Mouse (Mus musculus): Measurements from ENCODE around the gene Skil. TPM values are rescaled to one million over a fixed set of nuclear protein-coding genes. Genes with fewer than 3 reads are reported as not detected.
"Not testable (repeated sequence)": the region's sequence is repeated elsewhere in the genome, so short reads cannot be mapped to it uniquely, and the experiment has no call there.

Gene Skil
- polyA plus RNA-seq, 1 experiment, result 7.7 TPM

GRCm38 (mm10) chr3:31138454-31139424 is 43.9 kb downstream of the Skil start:
- 52% methylated on average over 13 of the region's 13 CpGs for WGBS
- Histone ChIP-seq H3K27me3 (replicated peaks; ENCODE audit: control insufficient read depth, insufficient read depth, low read length) (no peaks in the 10 kb centered on the region), H3K4me1 (ENCODE audit: control insufficient read depth, insufficient read depth, low read length) (no peaks in the 10 kb centered on the region), H3K36me3 (ENCODE audit: control insufficient read depth, insufficient read depth, low read length) (no peaks in the 10 kb centered on the region), H3K4me3 (ENCODE audit: insufficient read depth, low read depth, low read length) (no peak overlapping the region), H3K27ac (ENCODE audit: insufficient read depth, low read depth, low read length) (no peak overlapping the region)
- DNase-seq, result peak; percentile 83
- TF ChIP-seq POLR2A (IDR thresholded peaks at IDR 0.05; ENCODE audit: low read depth, low read length) (no peak), CTCF (conservative IDR thresholded peaks at IDR 0.05; ENCODE audit: insufficient read depth, insufficient read length, low read depth, low read length) (peak; percentile 70)

GRCm38 (mm10) chr3:31141621-31142020 is 46.8 kb downstream of the Skil start:
- DNase-seq, result no peak
- no peak for TF ChIP-seq POLR2A (IDR thresholded peaks at IDR 0.05; ENCODE audit: low read depth, low read length)
- TF ChIP-seq CTCF (conservative IDR thresholded peaks at IDR 0.05; ENCODE audit: insufficient read depth, insufficient read length, low read depth, low read length), result no peak
- H3K4me3 ChIP-seq (ENCODE audit: insufficient read depth, low read depth, low read length), result no peak overlapping the region
- 76% methylated on average over 4 of the region's 4 CpGs for WGBS
- no peaks in the 10 kb centered on the region; the same call in 1 of the 2 replicates for H3K4me1 ChIP-seq (ENCODE audit: control insufficient read depth, insufficient read depth, low read length)
- H3K27ac ChIP-seq (ENCODE audit: insufficient read depth, low read depth, low read length), result no peak overlapping the region
- no peaks in the 10 kb centered on the region for H3K36me3 ChIP-seq (ENCODE audit: control insufficient read depth, insufficient read depth, low read length)
- no peaks in the 10 kb centered on the region for H3K27me3 ChIP-seq (replicated peaks; ENCODE audit: control insufficient read depth, insufficient read depth, low read length)

DNA sequence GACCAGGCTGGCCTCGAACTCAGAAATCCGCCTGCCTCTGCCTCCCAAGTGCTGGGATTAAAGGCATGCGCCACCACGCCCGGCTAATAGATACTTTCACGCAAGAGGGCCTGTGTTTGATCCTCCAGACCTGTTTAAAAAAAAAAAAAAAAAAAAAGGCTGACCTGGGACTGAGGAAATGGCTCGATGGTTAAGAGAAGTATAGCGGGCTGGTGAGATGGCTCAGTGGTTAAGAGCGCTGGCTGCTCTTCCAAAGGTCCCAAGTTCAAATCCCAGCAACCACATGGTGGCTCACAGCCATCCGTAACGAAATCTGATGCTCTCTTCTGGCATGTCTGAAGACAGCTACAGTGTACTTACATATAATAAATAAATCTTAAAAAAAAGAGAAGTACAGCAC is 50.4 kb downstream of the Skil start:
- 78% methylated on average over 11 of the region's 11 CpGs for WGBS
- not testable (repeated sequence) for H3K4me1 ChIP-seq (ENCODE audit: control insufficient read depth, insufficient read depth, low read length); H3K27me3 ChIP-seq (replicated peaks; ENCODE audit: control insufficient read depth, insufficient read depth, low read length); DNase-seq; H3K36me3 ChIP-seq (ENCODE audit: control insufficient read depth, insufficient read depth, low read length); H3K27ac ChIP-seq (ENCODE audit: insufficient read depth, low read depth, low read length); H3K4me3 ChIP-seq (ENCODE audit: insufficient read depth, low read depth, low read length)

GRCm38 (mm10) chr3:31145641-31146290 is 50.9 kb downstream of the Skil start:
- TF ChIP-seq POLR2A (IDR thresholded peaks at IDR 0.05; ENCODE audit: low read depth, low read length) (no peak), CTCF (conservative IDR thresholded peaks at IDR 0.05; ENCODE audit: insufficient read depth, insufficient read length, low read depth, low read length) (peak; percentile 99)
- H3K27me3 ChIP-seq (replicated peaks; ENCODE audit: control insufficient read depth, insufficient read depth, low read length), result no peaks in the 10 kb centered on the region
- no peaks in the 10 kb centered on the region for H3K36me3 ChIP-seq (ENCODE audit: control insufficient read depth, insufficient read depth, low read length)
- no peak overlapping the region for H3K4me3 ChIP-seq (ENCODE audit: insufficient read depth, low read depth, low read length)
- no peaks in the 10 kb centered on the region; the same call in 1 of the 2 replicates for H3K4me1 ChIP-seq (ENCODE audit: control insufficient read depth, insufficient read depth, low read length)
- no peak overlapping the region for H3K27ac ChIP-seq (ENCODE audit: insufficient read depth, low read depth, low read length)
- 13% methylated on average over 14 of the region's 14 CpGs for WGBS
- peak; percentile 84 for DNase-seq

DNA sequence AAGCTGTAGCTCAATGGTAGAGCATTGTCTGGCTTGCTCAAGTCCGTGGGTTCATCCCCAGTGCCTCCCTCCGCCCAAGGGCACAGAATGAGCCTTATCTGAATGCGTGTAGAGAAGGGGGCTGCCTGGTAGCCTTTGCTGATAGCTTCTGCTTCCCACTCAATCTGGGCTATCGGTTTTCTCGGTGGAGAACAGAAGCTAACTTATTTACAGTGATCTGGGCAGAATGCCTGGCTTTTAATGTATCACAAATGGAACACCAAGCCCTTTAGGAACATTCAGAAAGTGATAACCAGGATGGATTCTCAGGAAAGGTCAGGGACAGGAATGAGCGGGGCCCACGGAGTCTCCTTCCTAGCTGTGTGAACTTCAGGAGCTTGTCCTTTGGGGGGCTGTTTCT is 53.7 kb downstream of the Skil start:
- no peak for DNase-seq
- no peaks in the 10 kb centered on the region; the same call in 1 of the 2 replicates for H3K4me1 ChIP-seq (ENCODE audit: control insufficient read depth, insufficient read depth, low read length)
- H3K27me3 ChIP-seq (replicated peaks; ENCODE audit: control insufficient read depth, insufficient read depth, low read length), result no peaks in the 10 kb centered on the region
- WGBS, result 87% methylated on average over 7 of the region's 7 CpGs
- no peak overlapping the region for H3K4me3 ChIP-seq (ENCODE audit: insufficient read depth, low read depth, low read length)
- no peaks in the 10 kb centered on the region for H3K36me3 ChIP-seq (ENCODE audit: control insufficient read depth, insufficient read depth, low read length)
- no peak overlapping the region for H3K27ac ChIP-seq (ENCODE audit: insufficient read depth, low read depth, low read length)
- TF ChIP-seq POLR2A (IDR thresholded peaks at IDR 0.05; ENCODE audit: low read depth, low read length), result no peak
- no peak for TF ChIP-seq CTCF (conservative IDR thresholded peaks at IDR 0.05; ENCODE audit: insufficient read depth, insufficient read length, low read depth, low read length)

- no peaks in the 10 kb centered on the region for H3K36me3 ChIP-seq (ENCODE audit: control insufficient read depth, insufficient read depth, low read length)
- no peaks in the 10 kb centered on the region for H3K27me3 ChIP-seq (replicated peaks; ENCODE audit: control insufficient read depth, insufficient read depth, low read length)
- H3K4me3 ChIP-seq (ENCODE audit: insufficient read depth, low read depth, low read length), result peak within 1 kb of the TSS; percentile 6; the same call in 1 of the 2 replicates
- WGBS, result 1% methylated on average over 33 of the region's 33 CpGs
- no peak for TF ChIP-seq POLR2A (IDR thresholded peaks at IDR 0.05; ENCODE audit: low read depth, low read length)
- no peak for TF ChIP-seq CTCF (conservative IDR thresholded peaks at IDR 0.05; ENCODE audit: insufficient read depth, insufficient read length, low read depth, low read length)
- no peaks in the 10 kb centered on the region; the same call in 1 of the 2 replicates for H3K4me1 ChIP-seq (ENCODE audit: control insufficient read depth, insufficient read depth, low read length)
- peak; percentile 14 for DNase-seq
- H3K27ac ChIP-seq (ENCODE audit: insufficient read depth, low read depth, low read length), result no peak within 1 kb of the TSS
Observed at GRCm38 (mm10) chr3:31149706-31150105, 54.8 kb downstream of the Skil start, which contains the start of gene Cldn11. TSS of gene Cldn11 (plus strand) at chr3:31149920.

GRCm38 (mm10) chr3:31152108-31152507 is 57.2 kb downstream of the Skil start:
- DNase-seq, result no peak
- Histone ChIP-seq H3K4me1 (ENCODE audit: control insufficient read depth, insufficient read depth, low read length) (no peaks in the 10 kb centered on the region), H3K36me3 (ENCODE audit: control insufficient read depth, insufficient read depth, low read length) (no peaks in the 10 kb centered on the region), H3K27ac (ENCODE audit: insufficient read depth, low read depth, low read length) (no peak overlapping the region), H3K4me3 (ENCODE audit: insufficient read depth, low read depth, low read length) (no peak overlapping the region), H3K27me3 (replicated peaks; ENCODE audit: control insufficient read depth, insufficient read depth, low read length) (no peaks in the 10 kb centered on the region)
- no peak for TF ChIP-seq POLR2A (IDR thresholded peaks at IDR 0.05; ENCODE audit: low read depth, low read length)
- no peak for TF ChIP-seq CTCF (conservative IDR thresholded peaks at IDR 0.05; ENCODE audit: insufficient read depth, insufficient read length, low read depth, low read length)
- WGBS, result 24% methylated on average over 6 of the region's 6 CpGs
